Mouse (Mus musculus) thymus, postnatal 10 days (tissue): Measurements from ENCODE around the gene Pole3.

Experiments
- DNase-seq, 2 experiments: peaks; one replicate each; pipeline ENCODE4 v3.0.0; 2021; ENCODE audit warnings: low spot score in 2 of 2

Pole3 gene

GRCm38 (mm10) chr4:62518416-62519121 is 6.3 kb downstream of the Pole3 start:
- DNase-seq = peak in 1 of 2 experiments; percentile 18

GRCm38 (mm10) chr4:62517538-62518415 is 7.1 kb downstream of the Pole3 start:
- DNase-seq = no peak

GRCm38 (mm10) chr4:62517046-62517445 is 7.8 kb downstream of the Pole3 start:
- no peak for DNase-seq

GRCm38 (mm10) chr4:62516579-62516978 is 8.3 kb downstream of the Pole3 start:
- DNase-seq = no peak

GRCm38 (mm10) chr4:62516079-62516478 is 8.8 kb downstream of the Pole3 start:
- no peak for DNase-seq

- DNase-seq = no peak
Measured at GRCm38 (mm10) chr4:62515490-62515889, 9.4 kb downstream of the Pole3 start.

- DNase-seq = no peak
Measured at GRCm38 (mm10) chr4:62514995-62515394, 9.9 kb downstream of the Pole3 start.

GRCm38 (mm10) chr4:62513998-62514506 is 10.8 kb downstream of the Pole3 start:
- DNase-seq = no peak

GRCm38 (mm10) chr4:62509946-62510345 is 14.9 kb downstream of the Pole3 start:
- no peak for DNase-seq

GRCm38 (mm10) chr4:62508839-62509238 is 16.0 kb downstream of the Pole3 start:
- no peak for DNase-seq

GRCm38 (mm10) chr4:62506798-62507197 is 18.1 kb downstream of the Pole3 start:
- peak; percentile 39 to 51 for DNase-seq

GRCm38 (mm10) chr4:62505991-62506390 is 18.9 kb downstream of the Pole3 start:
- DNase-seq = no peak

- no peak for DNase-seq
Measured at GRCm38 (mm10) chr4:62503374-62503970, 21.4 kb downstream of the Pole3 start, which contains the start of gene Hdhd3. Hdhd3 (minus strand) TSS chr4:62503467.

GRCm38 (mm10) chr4:62502969-62503368 is 21.9 kb downstream of the Pole3 start:
- no peak for DNase-seq

GRCm38 (mm10) chr4:62501964-62502732 is 22.7 kb downstream of the Pole3 start:
- DNase-seq = peak; percentile 65 to 71

GRCm38 (mm10) chr4:62501534-62501933 is 23.3 kb downstream of the Pole3 start:
- DNase-seq = no peak

GRCm38 (mm10) chr4:62500799-62501198 is 24.1 kb downstream of the Pole3 start:
- no peak for DNase-seq

- DNase-seq = no peak
Measured at GRCm38 (mm10) chr4:62496815-62497214, 28.1 kb downstream of the Pole3 start.

GRCm38 (mm10) chr4:62495946-62496345 is 28.9 kb downstream of the Pole3 start:
- DNase-seq = no peak

GRCm38 (mm10) chr4:62494230-62494629 is 30.6 kb downstream of the Pole3 start:
- no peak for DNase-seq

- DNase-seq = no peak
Measured at GRCm38 (mm10) chr4:62492682-62493081, 32.2 kb downstream of the Pole3 start.
